Mouse (Mus musculus) colon, adult 2 months (tissue): ENCODE measurements around the gene Kif23. TPM values are rescaled to one million over a fixed set of nuclear protein-coding genes. Genes with fewer than 3 reads are reported as not detected.

ENCODE experiments used
- polyA plus RNA-seq: library from polyadenylated mRNA; depleted of rRNA; stranded (reverse); fragments of >200 nt; gene quantifications from 2 replicates; pipeline ENCODE4 v1.2.3, GENCODE M21; 2012; rRNA removed

The Kif23 gene
- polyA plus RNA-seq = 1.7 and 5.1 TPM in 2 replicates

GRCm38 (mm10) chr9:61946623-61947401 lies at the start of gene Kif23:
Gene Kif23, minus strand, starts transcription at chr9:61946774.

GRCm38 (mm10) chr9:61914203-61914916 lies 32.2 kb downstream of the Kif23 start, which contains the start of gene Rplp1:
Gene Rplp1, minus strand, starts transcription at chr9:61914542.

Other genes with a start within 250 kb of the Kif23 start
- gene Rplp1, start 32.2 kb downstream of the Kif23 start, polyA plus RNA-seq = 7,917 and 10,641 TPM in 2 replicates
- gene Paqr5, start 80.1 kb upstream of the Kif23 start, polyA plus RNA-seq = 71.2 and 151 TPM in 2 replicates
- 2.4 and 2.8 TPM in 2 replicates for gene Glce, start 175.9 kb upstream of the Kif23 start, polyA plus RNA-seq